7 mouse cellular contexts compared by ENCODE assay signal in the genomic region with DNA sequence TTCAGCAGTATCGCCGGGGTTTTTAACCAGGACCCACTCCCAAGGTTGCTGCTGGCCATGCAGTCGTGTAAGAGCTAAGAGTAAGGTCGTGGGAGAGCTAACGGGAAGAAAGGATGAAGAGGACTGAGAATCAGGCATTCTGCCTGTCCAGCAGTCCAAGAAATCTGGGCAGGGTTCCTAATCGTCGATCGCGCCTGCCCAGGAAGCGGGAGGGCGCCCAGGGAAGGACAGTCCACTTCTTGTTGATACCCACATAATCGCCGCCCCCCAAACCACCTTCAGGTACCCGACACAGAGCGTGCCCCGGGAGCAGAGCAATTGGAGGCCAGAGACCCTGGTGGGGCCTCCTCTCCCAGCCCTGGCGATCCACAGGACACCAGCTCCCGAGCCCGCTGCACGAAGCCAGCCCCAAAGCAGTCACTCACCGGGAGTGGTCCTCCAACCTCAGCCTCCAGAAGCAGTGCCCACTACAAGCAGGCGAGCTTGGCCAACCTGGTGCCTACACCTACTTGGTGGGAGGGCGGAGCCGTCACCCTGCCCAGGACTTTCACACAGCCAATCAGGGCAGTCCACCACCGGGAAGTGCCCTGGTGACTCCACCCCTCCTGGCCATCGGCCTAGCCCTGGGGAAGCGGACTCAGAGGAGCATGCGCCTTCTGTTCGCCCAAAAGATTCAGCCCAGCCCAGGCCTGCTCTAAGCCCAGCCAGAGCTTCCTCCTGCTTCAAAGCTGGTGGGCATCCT. TPM values are rescaled to one million over a fixed set of nuclear protein-coding genes. Genes with fewer than 3 reads are reported as not detected.
A peak's percentile ranks its signal among the peaks of the same experiment; 100 is the strongest.
DNase-seq lines count a peak whose midpoint lies in the region; ATAC-seq lines count a peak whose summit lies in the region.

Lipa (minus strand) TSS at position 534 of the 742 bp plus-strand sequence.

- ATAC-seq in intestine, embryonic 15.5 days = peak; percentile 100

- no peaks in the 10 kb centered on the region for H3K9me3 ChIP-seq in intestine, embryonic 15.5 days
- H3K9me3 ChIP-seq in midbrain, embryonic 10.5 days (replicated peaks) = no peaks in the 10 kb centered on the region

- peak within 1 kb of the TSS; percentile 66 for H3K9ac ChIP-seq in intestine, embryonic 15.5 days

- no peaks in the 10 kb centered on the region for H3K27me3 ChIP-seq in intestine, embryonic 15.5 days (replicated peaks)
- H3K27me3 ChIP-seq in midbrain, embryonic 10.5 days (ENCODE audit: low read depth, poor library complexity, severe bottlenecking) = no peaks in the 10 kb centered on the region

- peak within 1 kb of the TSS; percentile 71 for H3K27ac ChIP-seq in intestine, embryonic 15.5 days
- peak within 1 kb of the TSS; percentile 85 for H3K27ac ChIP-seq in midbrain, embryonic 10.5 days (replicated peaks)

- DNase-seq in adrenal gland, adult 2 months = peak; percentile 98
- peak; percentile 83 for DNase-seq in embryo, embryonic 11.5 days (ENCODE audit: low read depth, low spot score)
- peak; percentile 94 to 98 for DNase-seq in gastrocnemius, postnatal 36 days
- DNase-seq in left cerebral cortex, postnatal 25 days (ENCODE audit: low spot score in 2 of 2) = peak; percentile 90 to 97
- peak; percentile 90 for DNase-seq in midbrain, embryonic 10.5 days (ENCODE audit: low spot score)
- peak; percentile 84 for DNase-seq in right cerebral cortex, postnatal 4 days

- H3K36me3 ChIP-seq in intestine, embryonic 15.5 days = no peaks in the 10 kb centered on the region
- H3K36me3 ChIP-seq in midbrain, embryonic 10.5 days = no peaks in the 10 kb centered on the region

- WGBS in intestine, embryonic 15.5 days = under 1% methylated on average over 29 of the region's 29 CpGs
- WGBS in midbrain, embryonic 10.5 days = 1% methylated on average over 29 of the region's 29 CpGs

- intact Hi-C loops in gastrocnemius, postnatal 36 days (cut with DNase I) = no loop called here
- intact Hi-C loops in left cerebral cortex, postnatal 25 days (cut with DNase I) = no loop called here

- H3K4me1 ChIP-seq in intestine, embryonic 15.5 days (replicated peaks) = peaks cover 6% of the 10 kb centered on the region; the same call in 1 of the 2 replicates
- H3K4me1 ChIP-seq in midbrain, embryonic 10.5 days = peaks cover 13% of the 10 kb centered on the region

- peak within 1 kb of the TSS; percentile 84 for H3K4me2 ChIP-seq in intestine, embryonic 15.5 days (replicated peaks)

- H3K4me3 ChIP-seq in intestine, embryonic 15.5 days (replicated peaks) = peak within 1 kb of the TSS; percentile 88
- H3K4me3 ChIP-seq in midbrain, embryonic 10.5 days = peak within 1 kb of the TSS; percentile 84

RNA-seq across cellular contexts. Expression of gene Lipa, which starts in this region (rescaled TPM):
- 100 to 1,000 TPM; 103 to 185 TPM for total RNA-seq in adrenal gland, adult 2 months (2021)
- 44.2 and 70.9 TPM in 2 replicates for polyA plus RNA-seq in adrenal gland, adult 2 months (2012; rRNA removed)
- 1 to 10 TPM; 7.0 to 7.3 TPM for total RNA-seq in gastrocnemius, postnatal 36 days (2021)
- 30.7 and 34.9 TPM in 2 replicates for polyA plus RNA-seq in intestine, embryonic 15.5 days (2015; fragmentation: Nextera tagmentation; extraction: Ambion mirVana)
- 10 to 100 TPM; 17.5 to 19.7 TPM for total RNA-seq in left cerebral cortex, postnatal 25 days (2021)
- polyA plus RNA-seq in midbrain, embryonic 10.5 days (2016; fragmentation: Nextera tagmentation; extraction: Ambion mirVana) = 18.2 and 22.2 TPM in 2 replicates

Comparison
In these comparisons a context has a peak if more than half of its experiments do, and no peak if none do; other contexts are left out.
1. Peak in every context shown above with its lines: DNase-seq, ATAC-seq, H3K4me3 ChIP-seq and H3K27ac ChIP-seq.
2. RNA of gene Lipa (total RNA-seq): 103 to 185 TPM in adrenal gland, adult 2 months; 17.5 to 19.7 TPM in left cerebral cortex, postnatal 25 days and 7.0 to 7.3 TPM in gastrocnemius, postnatal 36 days; every median in the first group is over 4 times any median in the second.